30 mouse cellular contexts compared by ENCODE assay signal in the genomic region with DNA sequence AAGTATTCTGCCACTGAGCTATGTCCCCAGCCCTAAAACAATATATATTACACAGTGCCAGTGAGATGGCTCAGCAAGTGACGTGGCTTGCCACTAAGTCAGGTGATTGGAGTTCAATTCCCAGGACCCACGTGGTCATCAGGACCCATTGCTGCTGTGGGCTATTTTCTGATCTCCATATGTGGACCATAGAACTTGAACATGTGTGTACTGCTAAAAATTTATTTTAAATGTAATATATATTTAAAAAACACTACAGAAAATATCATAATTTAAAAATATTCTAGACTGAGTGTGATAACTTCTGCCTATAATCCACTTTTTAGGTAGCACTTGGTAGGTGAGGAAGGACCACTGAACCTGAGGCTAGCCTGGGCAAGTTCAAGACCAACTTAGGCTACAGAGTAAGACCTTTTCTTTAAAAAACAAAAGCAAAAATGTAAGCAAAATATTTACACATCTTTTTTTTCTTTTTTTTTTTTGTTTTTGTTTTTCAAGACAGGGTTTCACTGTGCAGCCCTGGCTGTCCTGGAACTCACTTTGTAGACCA.
"Had no signal": no experiment of that assay in that cellular context is flagged by ENCODE, and none has a peak within 500 bp of the region (broad histone marks: within the 10 kb centered on the region; RNA-seq: fewer than 3 reads in every experiment).

No protein-coding gene starts in this region.

- H3K4me2 ChIP-seq: limb, embryonic 12.5 days; limb, embryonic 13.5 days; limb, embryonic 15.5 days; liver, embryonic 11.5 days; liver, embryonic 12.5 days; liver, embryonic 13.5 days; liver, embryonic 15.5 days; lung, embryonic 14.5 days; lung, embryonic 15.5 days; midbrain, embryonic 12.5 days; midbrain, embryonic 13.5 days; neural tube, embryonic 12.5 days had no signal

- H3K9ac ChIP-seq: limb, embryonic 12.5 days; limb, embryonic 13.5 days; limb, embryonic 15.5 days; liver, embryonic 12.5 days; liver, embryonic 13.5 days; liver, embryonic 14.5 days; liver, embryonic 15.5 days; liver, postnatal 0 days; lung, embryonic 14.5 days; lung, embryonic 15.5 days; midbrain, embryonic 12.5 days; midbrain, embryonic 13.5 days; neural tube, embryonic 12.5 days had no signal

- H3K27me3 ChIP-seq: limb, embryonic 12.5 days; limb, embryonic 13.5 days; limb, embryonic 15.5 days; liver, embryonic 12.5 days; liver, embryonic 13.5 days; liver, embryonic 15.5 days; lung, embryonic 15.5 days; megakaryocyte, embryonic 14.5 days; midbrain, embryonic 12.5 days; midbrain, embryonic 13.5 days; neural tube, embryonic 12.5 days had no signal

- H3K4me1 ChIP-seq: limb, embryonic 10.5 days; limb, embryonic 12.5 days; limb, embryonic 13.5 days; limb, embryonic 15.5 days; liver, embryonic 12.5 days; liver, embryonic 13.5 days; liver, embryonic 15.5 days; lung, embryonic 15.5 days; megakaryocyte, embryonic 14.5 days; midbrain, embryonic 10.5 days; midbrain, embryonic 12.5 days; midbrain, embryonic 13.5 days; neural tube, embryonic 12.5 days had no signal

- DNase-seq: left cerebral cortex, postnatal 4 days; liver; liver, embryonic 13.5 days; liver, postnatal 0 days; lung, adult 18-20 months; lung, adult 2 months; lung, embryonic 14.5 days; lung, postnatal 10 days; lung, postnatal 14 days; lung, postnatal 36 days; midbrain, embryonic 14.5 days had no signal

- ATAC-seq: liver, embryonic 12.5 days; liver, postnatal 0 days; lung, postnatal 0 days; midbrain, embryonic 13.5 days; midbrain, embryonic 16.5 days had no signal

- H3K9me3 ChIP-seq: limb, embryonic 10.5 days; limb, embryonic 12.5 days; limb, embryonic 13.5 days; limb, embryonic 15.5 days; liver, embryonic 12.5 days; liver, embryonic 13.5 days; liver, embryonic 15.5 days; lung, embryonic 15.5 days; megakaryocyte, embryonic 14.5 days; midbrain, embryonic 10.5 days; midbrain, embryonic 12.5 days; midbrain, embryonic 13.5 days; neural tube, embryonic 12.5 days had no signal

- H3K4me3 ChIP-seq: left cerebral cortex, adult 2 months; limb, embryonic 10.5 days; limb, embryonic 12.5 days; limb, embryonic 13.5 days; limb, embryonic 15.5 days; liver, embryonic 12.5 days; liver, embryonic 13.5 days; liver, embryonic 15.5 days; lung, embryonic 15.5 days; megakaryocyte, embryonic 14.5 days; midbrain, embryonic 10.5 days; midbrain, embryonic 12.5 days; midbrain, embryonic 13.5 days; myocyte; neural tube, embryonic 12.5 days had no signal

- H3K27ac ChIP-seq: left cerebral cortex, adult 2 months; limb, embryonic 10.5 days; limb, embryonic 12.5 days; limb, embryonic 13.5 days; limb, embryonic 15.5 days; liver, embryonic 12.5 days; liver, embryonic 13.5 days; liver, embryonic 14.5 days; liver, embryonic 15.5 days; lung, embryonic 15.5 days; macrophage; midbrain, embryonic 10.5 days; midbrain, embryonic 12.5 days; midbrain, embryonic 13.5 days; neural tube, embryonic 12.5 days had no signal
